Mouse (Mus musculus) right cerebral cortex, postnatal 25 days (tissue): ENCODE results near the gene Ankzf1.

Experiments used
- DNase-seq: peaks from one replicate; pipeline ENCODE4 v3.0.0; 2022

Gene Ankzf1

GRCm38 (mm10) chr1:75191622-75192402, at the start of gene Ankzf1, which contains the start of gene Atg9a:
Gene Ankzf1 (plus strand): TSS chr1:75192151.
Gene Atg9a (minus strand): TSS chr1:75192196.
- DNase-seq, result peak; percentile 95

- peak; percentile 95 for DNase-seq
Measured at GRCm38 (mm10) chr1:75142301-75143261, 49.4 kb upstream of the Ankzf1 start, which contains the start of the genes Cnppd1 and Retreg2. Gene Cnppd1 (minus strand): TSS chr1:75142711. Gene Retreg2 (plus strand): TSS chr1:75142778.

GRCm38 (mm10) chr1:75145589-75145988, 46.4 kb upstream of the Ankzf1 start:
- DNase-seq, result no peak

- no peak for DNase-seq
Measured at GRCm38 (mm10) chr1:75147411-75148135, 44.4 kb upstream of the Ankzf1 start.

GRCm38 (mm10) chr1:75148727-75149126, 43.2 kb upstream of the Ankzf1 start:
- DNase-seq, result no peak

GRCm38 (mm10) chr1:75155837-75156236, 36.1 kb upstream of the Ankzf1 start:
- no peak for DNase-seq

- DNase-seq, result no peak
Measured at GRCm38 (mm10) chr1:75158990-75159389, 33.0 kb upstream of the Ankzf1 start.

- DNase-seq, result no peak
Measured at GRCm38 (mm10) chr1:75159540-75160255, 32.3 kb upstream of the Ankzf1 start.

GRCm38 (mm10) chr1:75160256-75160617, 31.7 kb upstream of the Ankzf1 start:
- no peak for DNase-seq

- no peak for DNase-seq
Measured at GRCm38 (mm10) chr1:75168093-75168471, 23.9 kb upstream of the Ankzf1 start.

- DNase-seq, result peak; percentile 94
Measured at GRCm38 (mm10) chr1:75168472-75169464, 23.2 kb upstream of the Ankzf1 start, which contains the start of gene Zfand2b. Gene Zfand2b (plus strand): TSS chr1:75168646.

GRCm38 (mm10) chr1:75179334-75180104, 12.4 kb upstream of the Ankzf1 start:
- DNase-seq, result peak; percentile 37

GRCm38 (mm10) chr1:75180105-75180590, 11.8 kb upstream of the Ankzf1 start, which contains the start of gene Abcb6:
Gene Abcb6 (minus strand): TSS chr1:75180392.
- peak; percentile 91 for DNase-seq

- no peak for DNase-seq
Measured at GRCm38 (mm10) chr1:75180741-75181140, 11.2 kb upstream of the Ankzf1 start.

- DNase-seq, result no peak
Measured at GRCm38 (mm10) chr1:75181377-75181870, 10.5 kb upstream of the Ankzf1 start.

GRCm38 (mm10) chr1:75182160-75182559, 9.8 kb upstream of the Ankzf1 start:
- no peak for DNase-seq

GRCm38 (mm10) chr1:75185495-75185894, 6.5 kb upstream of the Ankzf1 start:
- no peak for DNase-seq

- DNase-seq, result no peak
Measured at GRCm38 (mm10) chr1:75187126-75187525, 4.8 kb upstream of the Ankzf1 start.

GRCm38 (mm10) chr1:75187914-75188483, 4.0 kb upstream of the Ankzf1 start:
- DNase-seq, result no peak
